In the genomic region with DNA sequence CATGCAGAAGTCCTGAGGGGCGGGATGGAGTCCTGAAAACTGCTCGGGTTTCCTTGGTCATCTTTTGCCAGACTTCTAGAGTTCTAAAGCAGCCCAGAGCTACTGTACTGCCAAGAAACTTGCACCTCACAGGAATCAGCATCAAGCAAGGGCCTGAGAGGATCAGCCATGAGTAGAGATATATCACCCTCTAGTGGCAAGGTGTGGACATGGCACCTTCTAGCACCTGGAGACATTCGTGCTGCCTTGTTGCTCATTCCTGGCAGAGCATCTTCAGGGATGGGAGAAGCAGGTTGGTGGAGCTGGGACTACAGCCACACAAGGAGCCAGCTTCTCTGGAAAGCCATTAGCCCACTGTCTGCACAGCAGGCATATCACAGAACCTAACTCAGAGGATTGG, we compare ENCODE assay signal across 8 mouse cellular contexts. TPM values are rescaled to one million over a fixed set of nuclear protein-coding genes. Genes with fewer than 3 reads are reported as not detected.
DNase-seq lines count a peak whose midpoint lies in the region; ATAC-seq lines count a peak whose summit lies in the region.

No protein-coding gene starts in this region.

- peak; percentile 76 for ATAC-seq in megakaryocyte progenitor cell, adult 5-6 weeks (replicated peaks; ENCODE audit: poor library complexity)

- intact Hi-C loops in gastrocnemius, postnatal 14 days (cut with DNase I; ENCODE audit: low total_unique reads) = no loop called here
- intact Hi-C loops in gastrocnemius, postnatal 36 days (cut with DNase I) = loop anchor here (2.0 kb wide), 1 partner anchor 37 kb away; a partner anchor contains a TSS

- DNase-seq in gastrocnemius, postnatal 14 days = peak; percentile 25
- no peak for DNase-seq in gastrocnemius, postnatal 36 days
- peak; percentile 83 for DNase-seq in MN1 (ENCODE audit: low spot score)
- DNase-seq in cerebellum, postnatal 10 days = peak; percentile 85 to 89
- peak; percentile 79 to 90 for DNase-seq in frontal cortex, postnatal 36 days (ENCODE audit: low spot score in 2 of 2)
- DNase-seq in layer of hippocampus, adult 8-10 months (ENCODE audit: low spot score in 2 of 2) = peak; percentile 67 to 84
- peak; percentile 26 for DNase-seq in spleen, adult 12 weeks (ENCODE audit: low spot score)

RNA-seq across cellular contexts. Expression of a gene that starts 22.1 kb away (rescaled TPM):
- total RNA-seq in gastrocnemius, postnatal 14 days (2021) = 10 to 100 TPM; 40.0 to 43.5 TPM
- total RNA-seq in gastrocnemius, postnatal 36 days (2021) = 10 to 100 TPM; 33.1 to 36.2 TPM
- 10 to 100 TPM; 63.0 to 64.3 (median 64.0) TPM for total RNA-seq in layer of hippocampus, adult 8-10 months (2022)
- 42.3 and 48.3 TPM in 2 replicates for total RNA-seq in megakaryocyte progenitor cell, adult 5-6 weeks (2015)
- 42.2 and 44.1 TPM in 2 replicates for total RNA-seq in megakaryocyte progenitor cell, adult 5-6 weeks (2017)

RNA-seq across cellular contexts. Expression of a gene that starts 26.2 kb away (rescaled TPM):
- total RNA-seq in gastrocnemius, postnatal 14 days (2021) = not detected
- not detected for total RNA-seq in gastrocnemius, postnatal 36 days (2021)
- 100 to 1,000 TPM in 1 of 4 experiments, 10 to 100 TPM in 3; 77.2 to 102 (median 98.0) TPM for total RNA-seq in layer of hippocampus, adult 8-10 months (2022)
- total RNA-seq in megakaryocyte progenitor cell, adult 5-6 weeks (2015) = not detected in 2 replicates
- total RNA-seq in megakaryocyte progenitor cell, adult 5-6 weeks (2017) = not detected in 2 replicates

RNA-seq across cellular contexts. Expression of a gene that starts 36.9 kb away (rescaled TPM):
- not detected for total RNA-seq in gastrocnemius, postnatal 14 days (2021)
- not detected for total RNA-seq in gastrocnemius, postnatal 36 days (2021)
- total RNA-seq in layer of hippocampus, adult 8-10 months (2022) = not detected
- total RNA-seq in megakaryocyte progenitor cell, adult 5-6 weeks (2015) = not detected in 2 replicates
- total RNA-seq in megakaryocyte progenitor cell, adult 5-6 weeks (2017) = not detected in 2 replicates

RNA-seq across cellular contexts. Expression of a gene that starts 54.6 kb away (rescaled TPM):
- not detected for total RNA-seq in gastrocnemius, postnatal 14 days (2021)
- not detected for total RNA-seq in gastrocnemius, postnatal 36 days (2021)
- under 1 TPM in 1 of 4 experiments, not detected in 3; 0.04 TPM for total RNA-seq in layer of hippocampus, adult 8-10 months (2022)
- not detected in 2 replicates for total RNA-seq in megakaryocyte progenitor cell, adult 5-6 weeks (2015)
- total RNA-seq in megakaryocyte progenitor cell, adult 5-6 weeks (2017) = not detected in 2 replicates

Comparison
In these comparisons a context has a peak if more than half of its experiments do, and no peak if none do; other contexts are left out.
1. DNase-seq: peak in gastrocnemius, postnatal 14 days (single experiment), MN1 (single experiment), cerebellum, postnatal 10 days (2 of 2), frontal cortex, postnatal 36 days (2 of 2), layer of hippocampus, adult 8-10 months (2 of 2) and spleen, adult 12 weeks (single experiment); none in gastrocnemius, postnatal 36 days (0 of 2).
2. RNA of a gene that starts 26.2 kb away (total RNA-seq): 77.2 to 102 TPM in layer of hippocampus, adult 8-10 months; not detected in gastrocnemius, postnatal 14 days, not detected in gastrocnemius, postnatal 36 days and not detected in megakaryocyte progenitor cell, adult 5-6 weeks; every median in the first group is over 10 times any median in the second.